Mouse (Mus musculus) lung, embryonic 14.5 days (tissue): ENCODE measurements around the gene Armc2. TPM values are rescaled to one million over a fixed set of nuclear protein-coding genes. Genes with fewer than 3 reads are reported as not detected.
A peak's percentile ranks its signal among the peaks of the same experiment; 100 is the strongest.
"Not testable (repeated sequence)": the region's sequence is repeated elsewhere in the genome, so short reads cannot be mapped to it uniquely, and the experiment has no call there.

Experiments used
- ATAC-seq: fragments of 200-750 bp; cut with Nextera tagmentation; 2 replicates; pipeline ENCODE4 v1.8.0; 2017; ENCODE audit warnings: mild to moderate bottlenecking, moderate TSS enrichment, moderate library complexity; ENCODE audit not compliant: insufficient read depth
- DNase-seq: peaks from one replicate; pipeline ENCODE4 v3.0.0-alpha.2; 2015
- H3K27ac ChIP-seq: fragments of 300-500 bp; sonication (generic); 2 replicates; pipeline ENCODE4 v1.5.1; 2014; ENCODE audit warnings: low read depth, mild to moderate bottlenecking, moderate library complexity
- H3K27me3 ChIP-seq: fragments of 300-500 bp; sonication (generic); 2 replicates; pipeline ENCODE4 v1.6.1; 2014; ENCODE audit warnings: low read length, control low read depth; ENCODE audit not compliant: insufficient read depth
- H3K36me3 ChIP-seq: fragments of 300-500 bp; sonication (generic); 2 replicates; pipeline ENCODE4 v1.6.1; 2014; ENCODE audit warnings: control low read depth; ENCODE audit not compliant: insufficient read depth
- H3K4me1 ChIP-seq: fragments of 300-500 bp; sonication (generic); 2 replicates; pipeline ENCODE4 v1.6.1; 2014; ENCODE audit warnings: antibody characterized with exemption, control low read depth; ENCODE audit not compliant: insufficient read depth
- H3K4me2 ChIP-seq: fragments of 300-500 bp; sonication (generic); 2 replicates; pipeline ENCODE4 v1.6.1; 2014; ENCODE audit warnings: mild to moderate bottlenecking
- H3K4me3 ChIP-seq: fragments of 300-500 bp; sonication (generic); 2 replicates; pipeline ENCODE4 v1.5.1; 2014; ENCODE audit warnings: low read depth, low read length
- H3K9ac ChIP-seq: fragments of 300-500 bp; sonication (generic); 2 replicates; pipeline ENCODE4 v1.6.1; 2014
- H3K9me3 ChIP-seq: fragments of 300-500 bp; sonication (generic); 2 replicates; pipeline ENCODE4 v1.6.1; 2016; ENCODE audit warnings: low read depth, low read length, control low read depth
- CTCF ChIP-seq: IDR thresholded peaks from 2 replicates; pipeline ENCODE4 v1.5.1; 2016; ENCODE audit warnings: antibody characterized with exemption, low read depth
- WGBS: fragments of 180-500 bp; shearing (Covaris S2); extraction: QIAGEN DNeasy Blood & Tissue Kit; methylation state at CpG from one replicate; pipeline ENCODE4 v1.1.7; 2014; 5-methylcytosine and 5-hydroxymethylcytosine counted together
- polyA plus RNA-seq: library from polyadenylated mRNA; unstranded; fragments of >200 nt; fragmentation: Nextera tagmentation; extraction: Ambion mirVana; gene quantifications from 2 replicates; pipeline ENCODE4 v1.2.1, GENCODE M21; 2014

Armc2 gene
- polyA plus RNA-seq, 1 experiment from 2014 or later = 2.6 TPM

DNA sequence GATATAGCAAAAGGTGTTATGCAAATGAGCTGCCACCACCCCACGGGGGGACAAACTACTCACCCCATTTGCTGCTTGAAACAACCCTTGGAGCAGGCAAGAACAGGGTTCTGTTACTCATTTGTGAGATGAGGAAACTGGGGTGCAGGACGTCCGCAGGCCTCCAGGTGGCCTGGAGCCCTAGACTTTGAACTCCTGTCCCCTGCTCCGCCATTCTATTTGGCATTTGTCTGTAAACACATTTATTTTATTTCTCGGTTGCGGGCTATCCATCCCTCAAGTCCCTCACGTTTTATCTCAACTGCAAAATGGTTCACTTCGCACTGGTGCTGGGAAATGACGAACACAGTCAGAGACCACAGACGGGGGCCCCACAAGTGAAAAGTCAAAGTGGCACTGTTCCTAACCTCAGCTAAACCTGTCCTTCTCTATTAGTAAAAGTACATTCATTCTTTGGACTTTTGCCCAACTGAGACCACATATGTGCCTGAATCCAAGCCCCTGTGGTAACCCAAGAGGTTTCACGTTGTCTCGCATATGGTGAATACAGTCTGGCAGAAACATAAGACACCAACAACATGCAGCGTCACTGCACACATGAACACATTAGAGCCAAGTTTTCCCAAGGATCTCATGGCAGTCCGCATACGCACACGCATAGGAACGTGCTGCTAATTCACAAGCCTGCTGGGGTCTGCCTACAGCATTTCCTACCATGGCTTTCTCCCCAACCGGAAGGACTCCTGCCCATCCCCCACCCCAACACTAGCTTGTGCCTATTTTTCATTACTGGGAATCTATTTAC is 60.6 kb downstream of the Armc2 start:
- DNase-seq (no peak), ATAC-seq (no peak)
- WGBS = 83% methylated on average over 18 of the region's 18 CpGs
- Histone ChIP-seq H3K27ac (no peak overlapping the region), H3K27me3 (no peaks in the 10 kb centered on the region), H3K4me2 (no peak overlapping the region), H3K36me3 (no peaks in the 10 kb centered on the region), H3K9ac (no peak overlapping the region), H3K4me3 (no peak overlapping the region), H3K4me1 (no peaks in the 10 kb centered on the region), H3K9me3 (no peaks in the 10 kb centered on the region)
- TF ChIP-seq CTCF = no peak

DNA sequence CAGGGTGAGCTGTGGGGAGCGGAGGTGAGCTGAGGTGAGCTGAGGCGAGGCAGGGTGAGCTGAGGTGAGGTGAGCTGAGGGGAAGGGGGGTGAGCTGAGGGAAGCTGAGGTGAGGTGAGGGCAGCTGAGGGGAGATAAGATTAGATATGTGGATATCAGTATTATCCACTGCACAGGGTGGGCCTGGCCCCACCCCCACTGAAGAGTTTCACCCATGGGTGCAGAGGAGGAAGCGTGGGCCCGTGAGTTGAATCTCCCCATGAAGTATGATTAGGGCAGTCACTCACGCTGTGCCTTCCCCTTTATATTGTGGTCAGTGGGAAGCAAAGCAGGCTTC is 64.7 kb downstream of the Armc2 start:
- no peak for TF ChIP-seq CTCF
- WGBS = 88% methylated on average over 5 of the region's 5 CpGs
- Histone ChIP-seq H3K4me2 (no peak overlapping the region), H3K27ac (no peak overlapping the region), H3K4me1 (no peaks in the 10 kb centered on the region), H3K4me3 (no peak overlapping the region), H3K36me3 (no peaks in the 10 kb centered on the region), H3K27me3 (no peaks in the 10 kb centered on the region), H3K9me3 (no peaks in the 10 kb centered on the region), H3K9ac (no peak overlapping the region)
- DNase-seq = no peak
- no peak for ATAC-seq

- Histone ChIP-seq H3K4me2 (no peak overlapping the region), H3K9me3 (no peaks in the 10 kb centered on the region), H3K9ac (no peak overlapping the region), H3K27me3 (no peaks in the 10 kb centered on the region), H3K36me3 (no peaks in the 10 kb centered on the region), H3K4me3 (no peak overlapping the region), H3K27ac (no peak overlapping the region), H3K4me1 (no peaks in the 10 kb centered on the region)
- WGBS = 91% methylated on average over 14 of the region's 14 CpGs
- no peak for TF ChIP-seq CTCF
- no peak for DNase-seq
- ATAC-seq = no peak
Observed at GRCm38 (mm10) chr10:41952850-41953527, 65.3 kb downstream of the Armc2 start.

GRCm38 (mm10) chr10:41952354-41952753 is 65.9 kb downstream of the Armc2 start:
- not testable (repeated sequence) for H3K27me3 ChIP-seq, H3K4me1 ChIP-seq, H3K36me3 ChIP-seq, H3K9me3 ChIP-seq, H3K27ac ChIP-seq, H3K4me3 ChIP-seq, ATAC-seq, H3K9ac ChIP-seq, H3K4me2 ChIP-seq, DNase-seq
- 85% methylated on average over 5 of the region's 10 CpGs for WGBS

- DNase-seq = peak; percentile 24
Observed at GRCm38 (mm10) chr10:41939090-41939489, 79.2 kb downstream of the Armc2 start.

DNA sequence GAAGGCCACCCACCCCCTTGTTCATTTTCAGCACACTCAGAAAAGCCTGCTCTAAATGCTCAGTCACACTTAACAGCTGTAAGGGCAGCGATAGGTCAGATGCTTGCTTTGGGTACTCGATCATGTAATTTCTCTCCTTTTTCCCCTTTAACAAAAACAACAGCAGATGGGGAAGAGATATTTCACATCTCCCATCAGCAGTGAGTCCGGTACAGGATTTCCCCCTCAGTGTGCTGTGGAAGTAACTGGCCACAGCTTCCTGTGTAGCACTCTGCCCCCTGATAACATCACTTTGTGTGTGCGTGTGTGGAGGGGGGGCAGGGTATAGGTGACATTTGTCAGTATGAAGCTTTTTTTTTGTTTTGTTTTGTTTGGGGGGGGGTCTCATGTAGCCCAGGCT is 81.1 kb downstream of the Armc2 start:
- Histone ChIP-seq H3K9me3 (no peaks in the 10 kb centered on the region), H3K27me3 (no peaks in the 10 kb centered on the region), H3K9ac (no peak overlapping the region), H3K4me1 (peaks cover 25% of the 10 kb centered on the region; the same call in 1 of the 2 replicates), H3K27ac (no peak overlapping the region), H3K36me3 (no peaks in the 10 kb centered on the region), H3K4me2 (0 out of 2 replicates have a peak overlapping the region, but pooled peaks have one; percentile 7), H3K4me3 (no peak overlapping the region)
- WGBS = 28% methylated on average over 4 of the region's 4 CpGs
- DNase-seq (peak; percentile 61), ATAC-seq (no peak)
- no peak for TF ChIP-seq CTCF

More at GRCm38 (mm10) chr10:41939090-41939489, 79.2 kb downstream of the Armc2 start:
- no peak for TF ChIP-seq CTCF
- peaks cover 25% of the 10 kb centered on the region; the same call in 1 of the 2 replicates for H3K4me1 ChIP-seq
- WGBS = 63% methylated on average over 4 of the region's 4 CpGs
- H3K4me2 ChIP-seq = no peak overlapping the region
- no peaks in the 10 kb centered on the region for H3K9me3 ChIP-seq
- H3K27ac ChIP-seq = no peak overlapping the region
- no peaks in the 10 kb centered on the region for H3K36me3 ChIP-seq
- H3K4me3 ChIP-seq = no peak overlapping the region
- no peaks in the 10 kb centered on the region for H3K27me3 ChIP-seq
- H3K9ac ChIP-seq = no peak overlapping the region
- no peak for ATAC-seq

GRCm38 (mm10) chr10:41936100-41936499 is 82.1 kb downstream of the Armc2 start:
- Histone ChIP-seq H3K27ac (peak overlapping the region; percentile 87; the same call in 1 of the 2 replicates), H3K9ac (no peak overlapping the region), H3K27me3 (no peaks in the 10 kb centered on the region), H3K4me2 (no peak overlapping the region), H3K9me3 (no peaks in the 10 kb centered on the region), H3K4me3 (no peak overlapping the region), H3K4me1 (peaks cover 25% of the 10 kb centered on the region; the same call in 1 of the 2 replicates), H3K36me3 (no peaks in the 10 kb centered on the region)
- TF ChIP-seq CTCF = no peak
- peak; percentile 46 for DNase-seq
- no peak for ATAC-seq
- 44% methylated on average over 4 of the region's 4 CpGs for whole genome bisulfite sequencing
